17 mouse cellular contexts compared by ENCODE assay signal in genomic region chr2:58743446-58743845, GRCm38 (mm10).
A peak's percentile ranks its signal among the peaks of the same experiment; 100 is the strongest.
DNase-seq lines count a peak whose midpoint lies in the region; TF ChIP-seq lines count a peak whose summit lies in the region.
"Had no signal": no experiment of that assay in that cellular context is flagged by ENCODE, and none has a peak within 500 bp of the region (broad histone marks: within the 10 kb centered on the region; RNA-seq: fewer than 3 reads in every experiment).

No protein-coding gene starts in this region.

- H3K27me3 ChIP-seq in kidney, adult 2 months (replicated peaks; ENCODE audit: control insufficient read depth, insufficient read depth, low read length) = no peaks in the 10 kb centered on the region
- H3K27me3 ChIP-seq: neural tube, embryonic 13.5 days had no signal

- no peaks in the 10 kb centered on the region for H3K36me3 ChIP-seq in kidney, adult 2 months (ENCODE audit: control insufficient read depth, insufficient read depth, low read length)
- H3K36me3 ChIP-seq: neural tube, embryonic 13.5 days had no signal

- no peak overlapping the region for H3K4me3 ChIP-seq in kidney, adult 2 months (ENCODE audit: insufficient read depth, low read depth, low read length)
- H3K4me3 ChIP-seq: neural tube, embryonic 13.5 days had no signal

- WGBS in kidney, adult 2 months = 61% methylated on average over 3 of the region's 3 CpGs

- TF ChIP-seq POLR2A in kidney, adult 2 months (IDR thresholded peaks at IDR 0.05; ENCODE audit: low read depth, low read length) = no peak

- intact Hi-C loops in left cerebral cortex, postnatal 36 days (cut with DNase I) = no loop called here

- no peak overlapping the region for H3K27ac ChIP-seq in kidney, adult 2 months (ENCODE audit: insufficient read depth, low read depth, low read length)
- H3K27ac ChIP-seq: hindbrain, postnatal 0 days; liver, embryonic 14.5 days; neural tube, embryonic 13.5 days had no signal

- DNase-seq in adrenal gland, adult 2 months = peak; percentile 4
- DNase-seq in adrenal gland, postnatal 14 days = no peak
- peak; percentile 27 for DNase-seq in kidney, adult 2 months
- DNase-seq in kidney, postnatal 14 days = no peak
- peak; percentile 8 for DNase-seq in lung, postnatal 25 days (ENCODE audit: low spot score)
- no peak for DNase-seq in lung, postnatal 14 days
- DNase-seq in left cerebral cortex, postnatal 36 days (ENCODE audit: low spot score in 2 of 2) = no peak
- no peak for DNase-seq in frontal cortex, postnatal 36 days (ENCODE audit: low spot score in 2 of 2)
- DNase-seq: cerebellum, adult 11 months; layer of hippocampus, postnatal 36 days; lung, postnatal 4 days; midbrain, embryonic 14.5 days; right cerebral cortex, postnatal 25 days; spleen, adult 18-20 months had no signal

- TF ChIP-seq CTCF in kidney, adult 2 months (conservative IDR thresholded peaks at IDR 0.05; ENCODE audit: insufficient read depth, insufficient read length, low read depth, low read length) = no peak

- H3K4me1 ChIP-seq in kidney, adult 2 months (ENCODE audit: control insufficient read depth, insufficient read depth, low read length) = peaks cover 3% of the 10 kb centered on the region; the same call in 1 of the 2 replicates
- H3K4me1 ChIP-seq: neural tube, embryonic 13.5 days had no signal

Comparison
In these comparisons a context has a peak if more than half of its experiments do, and no peak if none do; other contexts are left out.
1. DNase-seq: peak in adrenal gland, adult 2 months (single experiment), kidney, adult 2 months (single experiment) and lung, postnatal 25 days (single experiment); none in adrenal gland, postnatal 14 days (single experiment), kidney, postnatal 14 days (single experiment), lung, postnatal 14 days (single experiment), left cerebral cortex, postnatal 36 days (0 of 2) and frontal cortex, postnatal 36 days (0 of 2).